Mouse (Mus musculus): ENCODE results near the gene Pam. TPM values are rescaled to one million over a fixed set of nuclear protein-coding genes. Genes with fewer than 3 reads are reported as not detected.
"Not testable (repeated sequence)": the region's sequence is repeated elsewhere in the genome, so short reads cannot be mapped to it uniquely, and the experiment has no call there.

Pam gene
- total RNA-seq, 2 experiments from 2014 or later = 193 to 195 TPM

- DNase-seq (ENCODE audit: low spot score in 2 of 2) = peak; percentile 24 to 42
These were observed 47.9 kb downstream of the Pam start for GRCm38 (mm10) chr1:98047284-98048217.

- DNase-seq (ENCODE audit: low spot score in 2 of 2) = no peak
These were observed 53.0 kb downstream of the Pam start for GRCm38 (mm10) chr1:98042425-98042824.

- no peak for DNase-seq (ENCODE audit: low spot score in 2 of 2)
These were observed 57.2 kb downstream of the Pam start for GRCm38 (mm10) chr1:98038252-98038651.

GRCm38 (mm10) chr1:98035736-98036135, 59.7 kb downstream of the Pam start:
- DNase-seq (ENCODE audit: low spot score in 2 of 2) = no peak

- peak; percentile 55 to 89 for DNase-seq (ENCODE audit: low spot score in 2 of 2)
These were observed 63.6 kb downstream of the Pam start for GRCm38 (mm10) chr1:98031802-98032201.

- no peak for DNase-seq (ENCODE audit: low spot score in 2 of 2)
These were observed 66.4 kb downstream of the Pam start for GRCm38 (mm10) chr1:98029025-98029424.

- no peak for DNase-seq (ENCODE audit: low spot score in 2 of 2)
These were observed 67.0 kb downstream of the Pam start for GRCm38 (mm10) chr1:98028468-98028867.

- no peak for DNase-seq (ENCODE audit: low spot score in 2 of 2)
These were observed 67.5 kb downstream of the Pam start for GRCm38 (mm10) chr1:98027959-98028358.

- DNase-seq (ENCODE audit: low spot score in 2 of 2) = no peak
These were observed 69.4 kb downstream of the Pam start for GRCm38 (mm10) chr1:98025924-98026640.

GRCm38 (mm10) chr1:98023866-98024265, 71.6 kb downstream of the Pam start:
- DNase-seq (ENCODE audit: low spot score in 2 of 2) = no peak

GRCm38 (mm10) chr1:98018987-98019386, 76.5 kb downstream of the Pam start:
- no peak for DNase-seq (ENCODE audit: low spot score in 2 of 2)

GRCm38 (mm10) chr1:98016004-98016848, 79.2 kb downstream of the Pam start:
- no peak for DNase-seq (ENCODE audit: low spot score in 2 of 2)

- DNase-seq (ENCODE audit: low spot score in 2 of 2) = no peak
These were observed 79.9 kb downstream of the Pam start for GRCm38 (mm10) chr1:98015564-98015963.

GRCm38 (mm10) chr1:98002561-98003425, 92.7 kb downstream of the Pam start:
- peak; percentile 49 to 74 for DNase-seq (ENCODE audit: low spot score in 2 of 2)

GRCm38 (mm10) chr1:97999465-97999864, 96.0 kb downstream of the Pam start:
- no peak for DNase-seq (ENCODE audit: low spot score in 2 of 2)

GRCm38 (mm10) chr1:97998961-97999360, 96.5 kb downstream of the Pam start:
- DNase-seq (ENCODE audit: low spot score in 2 of 2) = not testable (repeated sequence)

GRCm38 (mm10) chr1:97997088-97997487, 98.4 kb downstream of the Pam start:
- no peak for DNase-seq (ENCODE audit: low spot score in 2 of 2)

- no peak for DNase-seq (ENCODE audit: low spot score in 2 of 2)
These were observed 103.5 kb downstream of the Pam start for GRCm38 (mm10) chr1:97991976-97992375.

GRCm38 (mm10) chr1:97983189-97983588, 112.3 kb downstream of the Pam start:
- DNase-seq (ENCODE audit: low spot score in 2 of 2) = no peak

- DNase-seq (ENCODE audit: low spot score in 2 of 2) = no peak
These were observed 116.0 kb downstream of the Pam start for GRCm38 (mm10) chr1:97979422-97979821.

All from layer of hippocampus, postnatal 14 days (tissue).